Mouse (Mus musculus): ENCODE measurements around the gene Tbc1d22a.

DNA sequence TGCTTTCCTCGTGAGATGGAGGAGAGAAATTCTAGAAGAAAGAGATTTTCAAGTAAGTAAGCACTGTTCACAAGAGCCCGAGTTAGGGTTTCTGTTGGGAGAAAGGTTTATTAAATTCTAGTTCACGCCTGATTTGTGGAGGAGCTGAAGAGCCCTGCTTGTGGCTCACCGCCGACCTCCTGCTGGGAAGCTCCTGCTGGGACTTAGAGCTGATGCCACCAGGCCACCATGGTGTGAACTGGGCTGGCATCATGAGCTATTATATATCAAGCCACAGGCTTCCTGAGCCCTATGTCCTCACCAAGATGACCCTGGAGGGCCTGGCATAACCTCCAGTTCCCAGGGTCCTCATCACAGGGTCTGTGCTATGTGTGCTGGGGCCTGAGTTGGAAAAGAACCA, 235.0 kb downstream of the Tbc1d22a start:
- TF ChIP-seq CTCF (IDR thresholded peaks at IDR 0.05; ENCODE audit: extremely low read depth, insufficient read length, insufficient replicate concordance, low read depth, low read length): no peak
- 0 out of 2 replicates have a peak, but pooled peaks have one; percentile 13 for TF ChIP-seq POLR2A (IDR thresholded peaks at IDR 0.05; ENCODE audit: low read depth, low read length)
